Mouse (Mus musculus) 3T3-L1 (cell line): ENCODE results near the gene Vrk3.

ENCODE experiments used
- DNase-seq: peaks from one replicate; pipeline ENCODE4 v3.0.0-alpha.2; 2015; ENCODE audit warnings: low read depth, low spot score

Gene Vrk3

GRCm38 (mm10) chr7:44818164-44818563, 70.0 kb downstream of the Vrk3 start:
- peak; percentile 75 for DNase-seq

- peak; percentile 80 for DNase-seq
These were observed 70.6 kb downstream of the Vrk3 start for GRCm38 (mm10) chr7:44818751-44819235.

DNA sequence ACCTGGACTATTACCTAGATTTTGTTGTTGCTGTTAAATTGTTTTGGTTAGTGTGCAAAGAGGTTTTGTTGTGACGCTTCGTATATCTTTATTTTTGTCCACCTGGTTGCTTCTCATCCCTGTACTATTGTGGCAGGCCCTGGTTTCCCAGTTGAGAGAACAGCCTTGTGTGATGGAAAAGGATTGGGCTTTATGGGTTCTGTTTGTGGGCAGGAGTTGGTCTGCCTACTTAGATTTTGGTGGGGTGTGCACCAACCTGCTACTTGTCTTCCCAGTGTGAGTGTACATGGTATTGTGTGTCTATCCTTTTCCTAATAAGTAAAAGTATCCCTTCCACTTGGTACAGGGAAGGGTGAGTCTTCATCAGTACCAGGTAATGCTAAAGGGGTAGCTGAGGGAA, 71.2 kb downstream of the Vrk3 start:
- no peak for DNase-seq

GRCm38 (mm10) chr7:44819863-44820262, 71.7 kb downstream of the Vrk3 start:
- DNase-seq, result no peak

- DNase-seq, result no peak
These were observed 72.3 kb downstream of the Vrk3 start for GRCm38 (mm10) chr7:44820525-44820924.

- DNase-seq, result peak; percentile 36
These were observed 73.6 kb downstream of the Vrk3 start for GRCm38 (mm10) chr7:44821666-44822448.

DNA sequence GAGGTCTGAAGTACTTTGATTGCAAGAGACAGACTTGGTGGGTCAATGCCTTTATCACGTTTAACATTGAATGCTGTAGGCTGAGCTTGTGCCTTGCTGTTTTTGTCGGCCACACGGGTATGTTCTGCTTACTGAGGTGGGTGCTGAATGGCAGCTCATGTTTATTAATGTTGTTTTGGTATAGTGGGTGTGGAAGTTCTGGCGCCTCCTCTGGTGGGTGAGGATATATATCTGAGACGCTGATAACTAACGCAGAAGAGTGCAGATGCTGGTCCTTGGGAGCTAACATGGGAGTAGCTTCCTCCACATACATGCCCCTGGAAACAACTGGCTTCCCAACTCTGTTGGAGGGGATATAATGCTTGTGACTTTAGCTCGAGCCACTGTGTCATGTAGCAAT, 75.2 kb downstream of the Vrk3 start:
- DNase-seq, result no peak

DNA sequence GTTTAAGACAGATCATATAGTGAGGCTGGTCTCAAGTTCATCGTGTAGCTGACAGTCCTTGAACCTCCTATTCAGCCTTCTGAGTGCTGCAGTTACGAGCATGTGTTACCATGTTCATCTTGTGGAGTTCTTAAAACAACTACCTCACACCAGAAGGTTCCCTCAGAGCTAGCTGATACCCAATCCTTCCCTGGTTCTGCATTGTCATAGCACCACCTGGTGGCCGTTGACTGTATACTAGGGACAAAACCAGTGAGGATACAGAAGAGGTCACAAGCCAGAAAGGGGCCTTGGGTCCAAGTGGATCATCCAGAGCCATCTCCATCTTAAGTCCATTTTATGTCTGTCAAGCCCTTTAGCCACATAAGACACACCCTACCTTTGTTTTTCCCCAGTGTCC, 76.7 kb downstream of the Vrk3 start:
- peak; percentile 76 for DNase-seq

GRCm38 (mm10) chr7:44826771-44827170, 78.6 kb downstream of the Vrk3 start:
- DNase-seq, result peak; percentile 26
